Mouse (Mus musculus) liver, embryonic 14.5 days (tissue): ENCODE data around the gene 1700018G05Rik. TPM values are rescaled to one million over a fixed set of nuclear protein-coding genes. Genes with fewer than 3 reads are reported as not detected.
"Not testable (repeated sequence)": the region's sequence is repeated elsewhere in the genome, so short reads cannot be mapped to it uniquely, and the experiment has no call there.

ENCODE experiments used
- ATAC-seq: fragments of 200-750 bp; cut with Nextera tagmentation; 2 replicates; pipeline ENCODE4 v1.8.0; 2017; ENCODE audit warnings: moderate number of reproducible peaks, mild to moderate bottlenecking, moderate library complexity; ENCODE audit not compliant: insufficient read depth
- DNase-seq, 3 experiments: peaks; one replicate each; pipeline ENCODE4 v3.0.0-alpha.2; 2012 to 2013; ENCODE audit warnings: low read depth in 3 of 3, low spot score in 3 of 3
- H3K27ac ChIP-seq: fragments of 300-500 bp; sonication (generic); 2 replicates; pipeline ENCODE4 v1.5.1; 2014; ENCODE audit warnings: moderate library complexity, mild to moderate bottlenecking, control low read depth, inconsistent platforms
- H3K27me3 ChIP-seq: fragments of 300-500 bp; sonication (generic); 2 replicates; pipeline ENCODE4 v1.6.1; 2014; ENCODE audit warnings: mild to moderate bottlenecking, low read length, moderate library complexity; ENCODE audit not compliant: control insufficient read depth, insufficient read depth
- H3K36me3 ChIP-seq: fragments of 300-500 bp; sonication (generic); replicated peaks from 2 replicates; pipeline ENCODE4 v1.6.1; 2014; ENCODE audit warnings: low read depth; ENCODE audit not compliant: control insufficient read depth, insufficient read depth
- H3K4me1 ChIP-seq, 2 experiments: fragments of 200-500 bp in 1 of 2; fragments of 300-500 bp in 1 of 2; sonication (generic) in 1 of 2; replicated peaks; 2 replicates each; pipeline ENCODE4 v1.6.1; 2012 to 2014; ENCODE audit warnings: antibody characterized with exemption in 1 of 2, inconsistent platforms in 1 of 2, low read length in 1 of 2; ENCODE audit not compliant: control insufficient read depth in 2 of 2, insufficient read depth in 2 of 2
- H3K4me2 ChIP-seq: fragments of 300-500 bp; sonication (generic); 2 replicates; pipeline ENCODE4 v1.6.1; 2014; ENCODE audit warnings: low read depth, mild to moderate bottlenecking, control low read depth, moderate library complexity
- H3K4me3 ChIP-seq, 2 experiments: fragments of 200-500 bp in 1 of 2; fragments of 300-500 bp in 1 of 2; sonication (generic) in 1 of 2; 2 replicates each; pipeline ENCODE4 v1.5.1; 2012 to 2014; ENCODE audit warnings: low read depth in 2 of 2, low read length in 2 of 2, mild to moderate bottlenecking in 2 of 2, control low read depth in 1 of 2, inconsistent platforms in 1 of 2, moderate library complexity in 1 of 2; ENCODE audit not compliant: insufficient read depth in 1 of 2
- H3K9ac ChIP-seq: fragments of 300-500 bp; sonication (generic); replicated peaks from 2 replicates; pipeline ENCODE4 v1.6.1; 2014; ENCODE audit warnings: mild to moderate bottlenecking, control low read depth, moderate library complexity
- H3K9me3 ChIP-seq: fragments of 300-500 bp; sonication (generic); 2 replicates; pipeline ENCODE4 v1.6.1; 2016; ENCODE audit warnings: low read length, mixed read lengths; ENCODE audit not compliant: control insufficient read depth
- CTCF ChIP-seq: IDR thresholded peaks from 2 replicates; pipeline ENCODE4 v1.5.1; 2016; ENCODE audit warnings: antibody characterized with exemption, low read depth, control low read depth
- EP300 ChIP-seq: IDR thresholded peaks from 2 replicates; pipeline ENCODE4 v1.6.1; 2016; ENCODE audit warnings: antibody characterized with exemption, low read depth
- WGBS: fragments of 180-500 bp; shearing (Covaris S2); extraction: QIAGEN DNeasy Blood & Tissue Kit; methylation state at CpG from one replicate; pipeline ENCODE4 v1.1.7; 2014; ENCODE audit not compliant: insufficient replicate concordance; 5-methylcytosine and 5-hydroxymethylcytosine counted together
- polyA plus RNA-seq, 2 experiments: library from polyadenylated mRNA; depleted of rRNA in 1 of 2; stranded (reverse) in 1 of 2; unstranded in 1 of 2; fragments of >200 nt; fragmentation: Nextera tagmentation in 1 of 2; extraction: Ambion mirVana in 1 of 2; gene quantifications; 2 replicates each; pipeline versions ENCODE4 v1.2.1 to v1.2.3; 2012 to 2014

1700018G05Rik gene
- polyA plus RNA-seq, 2 experiments = not detected

GRCm38 (mm10) chrX:102933571-102934394 lies 5.6 kb downstream of the 1700018G05Rik start:
- TF ChIP-seq EP300 = no peak
- TF ChIP-seq CTCF = 0 out of 2 replicates have a peak, but pooled peaks have one; percentile 17
- H3K4me2 ChIP-seq = peak overlapping the region; percentile 49
- no peak overlapping the region for H3K27ac ChIP-seq
- peak overlapping the region; percentile 26 to 34; a peak in 3 of 4 replicates for H3K4me3 ChIP-seq
- 19% methylated on average over 46 of the region's 68 CpGs for WGBS
- ATAC-seq (no peak), DNase-seq (no peak)
- H3K27me3 ChIP-seq = no peaks in the 10 kb centered on the region; the same call in 1 of the 2 replicates
- no peaks in the 10 kb centered on the region for H3K9me3 ChIP-seq
- no peaks in the 10 kb centered on the region for H3K36me3 ChIP-seq
- no peaks in the 10 kb centered on the region for H3K4me1 ChIP-seq
- no peak overlapping the region for H3K9ac ChIP-seq

GRCm38 (mm10) chrX:102934395-102934764 lies 6.2 kb downstream of the 1700018G05Rik start:
- Histone ChIP-seq H3K4me2 (no peak overlapping the region), H3K9ac (no peak overlapping the region), H3K4me1 (no peaks in the 10 kb centered on the region), H3K4me3 (no peak overlapping the region), H3K9me3 (no peaks in the 10 kb centered on the region), H3K27me3 (no peaks in the 10 kb centered on the region; the same call in 1 of the 2 replicates), H3K27ac (no peak overlapping the region), H3K36me3 (no peaks in the 10 kb centered on the region)
- TF ChIP-seq EP300 (no peak), CTCF (no peak)
- WGBS = 42% methylated on average over 8 of the region's 8 CpGs
- ATAC-seq = no peak
- no peak for DNase-seq

- Histone ChIP-seq H3K4me3 (no peak overlapping the region), H3K4me2 (no peak overlapping the region), H3K9ac (no peak overlapping the region), H3K27ac (no peak overlapping the region), H3K9me3 (no peaks in the 10 kb centered on the region), H3K27me3 (no peaks in the 10 kb centered on the region; the same call in 1 of the 2 replicates), H3K4me1 (no peaks in the 10 kb centered on the region), H3K36me3 (no peaks in the 10 kb centered on the region)
- 51% methylated on average over 5 of the region's 5 CpGs for WGBS
- TF ChIP-seq CTCF (no peak), EP300 (no peak)
- ATAC-seq = no peak
- DNase-seq = no peak
Observed at GRCm38 (mm10) chrX:102936743-102937142, 8.6 kb downstream of the 1700018G05Rik start.

- not testable (repeated sequence) for H3K9me3 ChIP-seq, H3K4me2 ChIP-seq, H3K27me3 ChIP-seq, ATAC-seq, H3K36me3 ChIP-seq, H3K4me1 ChIP-seq, H3K27ac ChIP-seq, H3K4me3 ChIP-seq, DNase-seq, H3K9ac ChIP-seq
- 72% methylated on average over 11 of the region's 11 CpGs for WGBS
Observed at GRCm38 (mm10) chrX:102950136-102950535, 22.0 kb downstream of the 1700018G05Rik start.

- no peaks in the 10 kb centered on the region for H3K36me3 ChIP-seq
- no peaks in the 10 kb centered on the region for H3K9me3 ChIP-seq
- H3K27ac ChIP-seq = no peak overlapping the region
- H3K9ac ChIP-seq = no peak overlapping the region
- no peaks in the 10 kb centered on the region for H3K4me1 ChIP-seq
- WGBS = 25% methylated on average over 4 of the region's 4 CpGs
- no peak for DNase-seq
- H3K4me2 ChIP-seq = no peak overlapping the region
- no peaks in the 10 kb centered on the region for H3K27me3 ChIP-seq
- no peak for ATAC-seq
- H3K4me3 ChIP-seq = no peak overlapping the region
- TF ChIP-seq CTCF (no peak), EP300 (no peak)
Observed at GRCm38 (mm10) chrX:102958917-102959316, 30.7 kb downstream of the 1700018G05Rik start.
